Mouse (Mus musculus) C2C12 (cell line): ENCODE measurements at regions not wholly inside any gene's neighbourhood (a gene's known extent, or its start where the extent isn't known, plus 50 kb on each side); places are given as distances from the start of the nearest gene placed in this dataset.

Experiments
- CTCF ChIP-seq: IDR thresholded peaks from one replicate; pipeline ENCODE4 v1.5.1; 2011; ENCODE audit not compliant: control insufficient read depth, insufficient read depth, insufficient read length
- MYOD1 ChIP-seq: IDR thresholded peaks from one replicate; pipeline ENCODE4 v1.6.1; 2011; ENCODE audit warnings: low read depth; ENCODE audit not compliant: control insufficient read depth, insufficient read length
- USF1 ChIP-seq: IDR thresholded peaks from one replicate; pipeline ENCODE4 v1.6.1; 2011; ENCODE audit warnings: low read depth, mild to moderate bottlenecking, control low read depth, moderate library complexity

DNA sequence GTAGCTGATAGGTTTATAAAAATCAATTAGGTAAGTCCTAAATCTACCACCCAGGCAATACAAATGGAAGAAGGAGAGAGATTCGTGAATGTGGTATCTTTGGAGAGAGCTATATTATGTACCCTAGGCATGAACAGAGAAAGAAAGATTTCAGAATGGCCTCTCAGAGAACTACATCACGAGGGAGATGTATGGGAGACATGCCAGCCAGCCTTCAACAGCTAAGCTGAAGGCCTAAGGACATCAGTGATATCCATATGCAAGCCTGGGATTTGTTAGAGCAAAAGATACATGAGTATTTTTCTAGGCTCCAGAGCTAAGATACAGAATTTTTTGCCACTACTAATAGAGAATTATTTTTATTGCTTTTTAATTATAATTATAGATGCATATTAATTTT, 2445.7 kb upstream of the 5930422O12Rik start:
- no peak for TF ChIP-seq USF1
- TF ChIP-seq CTCF, result no peak
- no peak for TF ChIP-seq MYOD1
